Mouse (Mus musculus) liver, embryonic 14.5 days (tissue): Measurements from ENCODE around the gene Il10rb. TPM values are rescaled to one million over a fixed set of nuclear protein-coding genes. Genes with fewer than 3 reads are reported as not detected.

Source experiments
- ATAC-seq: fragments of 200-750 bp; cut with Nextera tagmentation; 2 replicates; pipeline ENCODE4 v1.8.0; 2017; ENCODE audit warnings: moderate number of reproducible peaks, mild to moderate bottlenecking, moderate library complexity; ENCODE audit not compliant: insufficient read depth
- DNase-seq, 3 experiments: peaks; one replicate each; pipeline ENCODE4 v3.0.0-alpha.2; 2012 to 2013; ENCODE audit warnings: low read depth in 3 of 3, low spot score in 3 of 3
- H3K27ac ChIP-seq: fragments of 300-500 bp; sonication (generic); 2 replicates; pipeline ENCODE4 v1.5.1; 2014; ENCODE audit warnings: moderate library complexity, mild to moderate bottlenecking, control low read depth, inconsistent platforms
- H3K27me3 ChIP-seq: fragments of 300-500 bp; sonication (generic); 2 replicates; pipeline ENCODE4 v1.6.1; 2014; ENCODE audit warnings: mild to moderate bottlenecking, low read length, moderate library complexity; ENCODE audit not compliant: control insufficient read depth, insufficient read depth
- H3K36me3 ChIP-seq: fragments of 300-500 bp; sonication (generic); replicated peaks from 2 replicates; pipeline ENCODE4 v1.6.1; 2014; ENCODE audit warnings: low read depth; ENCODE audit not compliant: control insufficient read depth, insufficient read depth
- H3K4me1 ChIP-seq, 2 experiments: fragments of 200-500 bp in 1 of 2; fragments of 300-500 bp in 1 of 2; sonication (generic) in 1 of 2; replicated peaks; 2 replicates each; pipeline ENCODE4 v1.6.1; 2012 to 2014; ENCODE audit warnings: antibody characterized with exemption in 1 of 2, inconsistent platforms in 1 of 2, low read length in 1 of 2; ENCODE audit not compliant: control insufficient read depth in 2 of 2, insufficient read depth in 2 of 2
- H3K4me2 ChIP-seq: fragments of 300-500 bp; sonication (generic); 2 replicates; pipeline ENCODE4 v1.6.1; 2014; ENCODE audit warnings: low read depth, mild to moderate bottlenecking, control low read depth, moderate library complexity
- H3K4me3 ChIP-seq, 2 experiments: fragments of 200-500 bp in 1 of 2; fragments of 300-500 bp in 1 of 2; sonication (generic) in 1 of 2; 2 replicates each; pipeline ENCODE4 v1.5.1; 2012 to 2014; ENCODE audit warnings: low read depth in 2 of 2, low read length in 2 of 2, mild to moderate bottlenecking in 2 of 2, control low read depth in 1 of 2, inconsistent platforms in 1 of 2, moderate library complexity in 1 of 2; ENCODE audit not compliant: insufficient read depth in 1 of 2
- H3K9ac ChIP-seq: fragments of 300-500 bp; sonication (generic); replicated peaks from 2 replicates; pipeline ENCODE4 v1.6.1; 2014; ENCODE audit warnings: mild to moderate bottlenecking, control low read depth, moderate library complexity
- H3K9me3 ChIP-seq: fragments of 300-500 bp; sonication (generic); 2 replicates; pipeline ENCODE4 v1.6.1; 2016; ENCODE audit warnings: low read length, mixed read lengths; ENCODE audit not compliant: control insufficient read depth
- CTCF ChIP-seq: IDR thresholded peaks from 2 replicates; pipeline ENCODE4 v1.5.1; 2016; ENCODE audit warnings: antibody characterized with exemption, low read depth, control low read depth
- EP300 ChIP-seq: IDR thresholded peaks from 2 replicates; pipeline ENCODE4 v1.6.1; 2016; ENCODE audit warnings: antibody characterized with exemption, low read depth
- WGBS: fragments of 180-500 bp; shearing (Covaris S2); extraction: QIAGEN DNeasy Blood & Tissue Kit; methylation state at CpG from one replicate; pipeline ENCODE4 v1.1.7; 2014; ENCODE audit not compliant: insufficient replicate concordance; 5-methylcytosine and 5-hydroxymethylcytosine counted together
- polyA plus RNA-seq, 2 experiments: library from polyadenylated mRNA; depleted of rRNA in 1 of 2; stranded (reverse) in 1 of 2; unstranded in 1 of 2; fragments of >200 nt; fragmentation: Nextera tagmentation in 1 of 2; extraction: Ambion mirVana in 1 of 2; gene quantifications; 2 replicates each; pipeline versions ENCODE4 v1.2.1 to v1.2.3; 2012 to 2014

Gene Il10rb
- polyA plus RNA-seq, 2 experiments, result 12.4 to 24.9 TPM

DNA sequence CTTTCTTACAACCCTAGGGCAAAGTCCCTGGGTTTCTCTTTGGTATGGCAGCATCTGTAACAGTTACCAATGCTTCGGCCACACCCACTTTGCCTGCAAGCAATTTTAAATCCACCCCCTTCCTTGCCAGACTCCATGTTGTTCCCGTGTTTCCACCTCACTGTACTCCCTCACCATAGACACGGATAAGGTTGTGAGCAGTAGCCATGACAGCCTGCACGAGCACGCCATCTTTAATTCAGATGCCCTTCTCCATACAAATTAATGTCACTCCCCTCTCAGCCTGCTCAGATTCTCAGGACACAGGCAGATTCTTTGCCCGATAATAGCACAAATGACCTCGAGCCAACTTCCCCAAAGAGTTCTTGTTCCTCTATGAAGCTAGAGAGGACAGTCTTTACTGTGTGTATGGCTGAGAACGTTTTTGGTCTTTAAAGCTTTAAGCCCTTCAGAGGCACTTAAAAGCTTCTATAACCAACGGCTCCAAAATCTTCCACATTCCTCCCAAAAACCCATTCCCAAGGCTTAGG lies 23.6 kb upstream of the Il10rb start:
- H3K36me3 ChIP-seq, result peaks cover 39% of the 10 kb centered on the region
- no peaks in the 10 kb centered on the region for H3K27me3 ChIP-seq
- H3K4me3 ChIP-seq, result no peak overlapping the region
- no peak overlapping the region for H3K27ac ChIP-seq
- 60% methylated on average over 9 of the region's 9 CpGs for WGBS
- no peak overlapping the region for H3K9ac ChIP-seq
- no peak for DNase-seq
- no peak overlapping the region for H3K4me2 ChIP-seq
- TF ChIP-seq CTCF (no peak), EP300 (no peak)
- peaks cover 9 to 28% of the 10 kb centered on the region in 2 experiments for H3K4me1 ChIP-seq
- no peaks in the 10 kb centered on the region for H3K9me3 ChIP-seq
- no peak for ATAC-seq

DNA sequence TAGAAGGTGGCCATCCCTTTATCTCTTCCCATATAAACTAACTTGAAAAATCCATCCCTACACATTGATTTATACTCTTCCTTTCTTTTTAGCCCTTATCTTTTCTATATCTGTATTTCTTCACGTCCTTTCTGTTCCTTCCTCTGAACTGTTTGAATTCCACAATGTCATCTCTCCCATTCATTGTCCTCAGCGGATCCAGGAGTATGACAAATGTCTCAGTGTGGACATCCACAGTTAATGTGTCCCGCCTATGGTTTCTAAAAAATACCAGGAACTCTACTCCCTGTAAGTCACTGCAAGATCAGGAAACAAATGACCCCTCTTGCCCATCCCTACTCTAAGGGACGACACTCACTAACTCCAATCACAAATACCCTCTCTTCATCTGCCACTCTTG lies 21.7 kb upstream of the Il10rb start:
- no peak overlapping the region for H3K4me2 ChIP-seq
- 77% methylated on average over 4 of the region's 4 CpGs for WGBS
- H3K4me1 ChIP-seq, result peaks cover 9 to 26% of the 10 kb centered on the region in 2 experiments
- H3K27ac ChIP-seq, result no peak overlapping the region
- no peak overlapping the region for H3K4me3 ChIP-seq
- ATAC-seq, result no peak
- H3K27me3 ChIP-seq, result no peaks in the 10 kb centered on the region
- TF ChIP-seq EP300 (no peak), CTCF (no peak)
- peaks cover 52% of the 10 kb centered on the region for H3K36me3 ChIP-seq
- H3K9ac ChIP-seq, result no peak overlapping the region
- DNase-seq, result no peak
- H3K9me3 ChIP-seq, result no peaks in the 10 kb centered on the region

DNA sequence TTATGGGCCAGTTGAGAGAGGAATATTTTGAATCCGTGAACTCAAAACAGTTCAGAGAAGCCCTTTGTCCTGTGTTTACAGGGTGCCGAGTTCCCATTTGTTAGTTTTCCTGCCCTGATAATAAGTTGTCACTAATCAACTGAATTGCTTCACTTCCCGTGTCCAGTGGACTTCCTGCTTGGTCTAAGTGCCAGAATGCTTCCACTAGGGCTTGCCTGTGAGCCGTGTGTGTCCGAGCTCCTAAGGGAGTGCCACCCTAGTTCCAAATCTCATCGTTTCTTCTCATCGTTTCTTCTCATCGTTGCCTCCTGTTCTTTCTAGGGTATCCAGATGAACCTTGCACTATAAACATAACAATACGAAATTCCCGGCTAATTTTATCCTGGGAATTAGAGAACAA lies 20.3 kb upstream of the Il10rb start:
- ATAC-seq (peak; percentile 38; the same call in 1 of the 2 replicates), DNase-seq (no peak)
- no peaks in the 10 kb centered on the region; the same call in 1 of the 2 replicates for H3K9me3 ChIP-seq
- H3K4me2 ChIP-seq, result no peak overlapping the region
- no peak overlapping the region for H3K9ac ChIP-seq
- no peaks in the 10 kb centered on the region for H3K27me3 ChIP-seq
- 65% methylated on average over 10 of the region's 10 CpGs for WGBS
- peaks cover 64% of the 10 kb centered on the region for H3K36me3 ChIP-seq
- peaks cover 2 to 16% of the 10 kb centered on the region in 2 experiments; a peak in 3 of 4 replicates for H3K4me1 ChIP-seq
- peak overlapping the region; percentile 22; the same call in 1 of the 2 replicates for H3K27ac ChIP-seq
- no peak overlapping the region for H3K4me3 ChIP-seq
- TF ChIP-seq CTCF (no peak), EP300 (no peak)

DNA sequence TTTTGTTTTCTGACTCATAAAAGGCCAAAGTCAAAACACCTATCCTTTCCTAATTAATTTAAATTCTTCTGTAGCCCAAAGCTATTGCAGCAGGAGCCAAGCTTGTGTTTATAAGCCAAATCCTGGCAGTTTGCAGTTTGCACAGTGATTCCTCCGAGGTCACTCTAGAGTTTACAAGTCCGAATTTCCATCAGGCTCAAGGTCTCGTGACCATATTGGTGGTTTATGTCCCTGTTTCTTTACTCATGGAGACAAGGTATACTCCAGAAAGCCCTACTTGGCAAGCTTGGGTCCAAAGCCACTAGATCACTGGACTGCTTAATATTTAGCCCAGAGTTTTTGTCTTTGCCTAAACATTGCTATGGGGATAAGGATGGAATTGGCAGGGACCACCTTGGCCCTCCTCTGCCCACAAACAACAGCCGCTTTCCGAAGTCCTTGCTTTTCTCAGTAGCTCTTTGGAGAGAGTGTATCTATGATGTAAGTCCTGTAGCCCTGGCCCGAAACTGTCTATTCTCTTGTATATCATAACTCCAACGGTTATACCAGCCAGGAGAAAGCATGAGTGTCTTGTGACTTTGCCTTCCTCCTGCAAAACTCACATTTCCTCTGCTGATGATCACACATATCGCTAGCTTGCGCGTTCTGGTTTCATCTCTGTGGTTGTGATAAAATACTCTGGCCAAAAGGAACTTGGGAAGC lies 19.4 kb upstream of the Il10rb start:
- H3K27me3 ChIP-seq, result no peaks in the 10 kb centered on the region
- 82% methylated on average over 10 of the region's 10 CpGs for WGBS
- ATAC-seq (no peak), DNase-seq (no peak)
- H3K36me3 ChIP-seq, result peaks cover 72% of the 10 kb centered on the region
- no peaks in the 10 kb centered on the region; the same call in 1 of the 2 replicates for H3K9me3 ChIP-seq
- no peak overlapping the region for H3K4me3 ChIP-seq
- no peak for TF ChIP-seq EP300
- TF ChIP-seq CTCF, result no peak
- H3K27ac ChIP-seq, result no peak overlapping the region
- H3K4me1 ChIP-seq, result peaks cover 2 to 16% of the 10 kb centered on the region in 2 experiments; a peak in 3 of 4 replicates
- H3K4me2 ChIP-seq, result no peak overlapping the region
- H3K9ac ChIP-seq, result no peak overlapping the region

DNA sequence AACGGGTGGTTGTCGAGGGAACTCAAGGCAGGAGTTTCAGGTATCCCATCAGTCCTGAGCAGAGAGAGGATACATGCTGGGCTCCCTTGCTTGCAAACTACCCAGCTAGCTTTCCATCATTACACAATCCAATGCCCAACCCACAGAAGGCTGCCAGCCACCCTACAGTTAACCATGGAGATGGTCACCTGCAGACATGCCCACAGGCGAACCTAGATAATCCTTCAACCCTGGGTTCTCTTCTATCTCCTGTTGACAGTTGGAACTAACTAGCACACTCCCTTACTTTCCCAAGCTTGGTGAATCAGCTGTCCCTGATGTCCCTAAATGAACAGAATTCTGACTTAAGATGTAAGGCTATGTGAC lies 18.9 kb upstream of the Il10rb start:
- Histone ChIP-seq H3K4me2 (no peak overlapping the region), H3K27me3 (no peaks in the 10 kb centered on the region), H3K27ac (no peak overlapping the region), H3K4me3 (no peak overlapping the region), H3K36me3 (peaks cover 78% of the 10 kb centered on the region), H3K4me1 (peaks cover 2 to 12% of the 10 kb centered on the region in 2 experiments; a peak in 3 of 4 replicates), H3K9me3 (no peaks in the 10 kb centered on the region; the same call in 1 of the 2 replicates), H3K9ac (no peak overlapping the region)
- 0 out of 2 replicates have a peak, but pooled peaks have one; percentile 14 for ATAC-seq
- 0 out of 2 replicates have a peak, but pooled peaks have one; percentile 10 for TF ChIP-seq EP300
- TF ChIP-seq CTCF, result no peak
- WGBS, result 62% methylated on average over 3 of the region's 3 CpGs
- no peak for DNase-seq
